Mouse (Mus musculus) midbrain, embryonic 13.5 days (tissue): ENCODE data around the gene Apoe. TPM values are rescaled to one million over a fixed set of nuclear protein-coding genes. Genes with fewer than 3 reads are reported as not detected.

ENCODE experiments used
- ATAC-seq: fragments of 200-750 bp; cut with Nextera tagmentation; 2 replicates; pipeline ENCODE4 v1.8.0; 2017; ENCODE audit warnings: mild to moderate bottlenecking, moderate TSS enrichment, moderate library complexity
- H3K27ac ChIP-seq: fragments of 300-500 bp; sonication (generic); 2 replicates; pipeline ENCODE4 v1.5.1; 2015; ENCODE audit warnings: inconsistent platforms, mild to moderate bottlenecking, moderate library complexity
- H3K27me3 ChIP-seq: fragments of 300-500 bp; sonication (generic); 2 replicates; pipeline ENCODE4 v1.6.1; 2015; ENCODE audit warnings: mild to moderate bottlenecking, inconsistent platforms
- H3K36me3 ChIP-seq: fragments of 300-500 bp; sonication (generic); 2 replicates; pipeline ENCODE4 v1.6.1; 2015; ENCODE audit warnings: mild to moderate bottlenecking, inconsistent platforms
- H3K4me1 ChIP-seq: fragments of 300-500 bp; sonication (generic); replicated peaks from 2 replicates; pipeline ENCODE4 v1.6.1; 2015; ENCODE audit warnings: inconsistent platforms
- H3K4me2 ChIP-seq: fragments of 300-500 bp; sonication (generic); replicated peaks from 2 replicates; pipeline ENCODE4 v1.6.1; 2015; ENCODE audit warnings: moderate library complexity, mild to moderate bottlenecking, inconsistent platforms
- H3K4me3 ChIP-seq: fragments of 300-500 bp; sonication (generic); replicated peaks from 2 replicates; pipeline ENCODE4 v1.5.1; 2015; ENCODE audit warnings: mild to moderate bottlenecking, inconsistent platforms
- H3K9ac ChIP-seq: fragments of 300-500 bp; sonication (generic); replicated peaks from 2 replicates; pipeline ENCODE4 v1.6.1; 2015; ENCODE audit warnings: mild to moderate bottlenecking, inconsistent platforms
- H3K9me3 ChIP-seq: fragments of 300-500 bp; sonication (generic); 2 replicates; pipeline ENCODE4 v1.6.1; 2016; ENCODE audit warnings: mild to moderate bottlenecking, inconsistent platforms
- WGBS: fragments of 180-500 bp; shearing (Covaris S2); methylation state at CpG from one replicate; pipeline ENCODE4 v1.1.7; 2015; 5-methylcytosine and 5-hydroxymethylcytosine counted together
- polyA plus RNA-seq: library from polyadenylated mRNA; unstranded; fragments of >200 nt; fragmentation: Nextera tagmentation; extraction: Ambion mirVana; gene quantifications from 2 replicates; pipeline ENCODE4 v1.2.1, GENCODE M21; 2015

The Apoe gene
- polyA plus RNA-seq, 1 experiment from 2014 or later, result 194 TPM

DNA sequence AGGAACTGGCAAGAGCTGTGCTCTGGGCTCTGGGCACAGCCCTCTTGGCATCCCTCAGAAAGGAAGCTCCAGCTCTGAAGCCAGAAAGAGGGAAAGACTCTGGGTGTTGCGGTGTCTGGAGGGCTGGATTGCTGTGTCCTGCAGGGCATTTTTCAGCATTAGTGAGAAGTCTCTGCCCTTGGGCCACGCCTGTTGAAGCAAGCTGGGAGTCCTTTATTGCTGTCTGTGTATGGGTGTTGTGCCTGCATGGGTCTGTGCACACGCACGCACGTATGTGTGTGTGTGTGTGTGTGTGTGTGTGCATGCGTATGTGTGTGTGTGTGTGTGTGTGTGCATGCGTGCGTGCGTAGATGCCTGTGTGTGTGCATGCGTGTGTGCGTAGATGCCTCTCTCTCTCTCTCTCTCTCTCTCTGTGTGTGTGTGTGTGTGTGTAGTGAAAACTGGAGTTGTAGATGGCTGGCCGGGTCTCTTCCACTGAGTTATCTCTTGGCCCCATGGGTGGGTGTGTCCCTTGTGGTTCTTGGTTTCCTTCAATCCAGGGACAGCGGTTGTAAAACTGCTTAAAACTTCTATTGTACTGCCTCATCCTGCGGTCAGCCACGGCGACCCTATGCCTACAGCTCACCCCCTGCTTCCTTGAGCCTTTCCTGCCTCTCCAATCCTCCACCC lies 37.5 kb upstream of the Apoe start:
- H3K36me3 ChIP-seq, result peaks cover 65% of the 10 kb centered on the region
- 95% methylated on average over 16 of the region's 16 CpGs for WGBS
- no peak for ATAC-seq

DNA sequence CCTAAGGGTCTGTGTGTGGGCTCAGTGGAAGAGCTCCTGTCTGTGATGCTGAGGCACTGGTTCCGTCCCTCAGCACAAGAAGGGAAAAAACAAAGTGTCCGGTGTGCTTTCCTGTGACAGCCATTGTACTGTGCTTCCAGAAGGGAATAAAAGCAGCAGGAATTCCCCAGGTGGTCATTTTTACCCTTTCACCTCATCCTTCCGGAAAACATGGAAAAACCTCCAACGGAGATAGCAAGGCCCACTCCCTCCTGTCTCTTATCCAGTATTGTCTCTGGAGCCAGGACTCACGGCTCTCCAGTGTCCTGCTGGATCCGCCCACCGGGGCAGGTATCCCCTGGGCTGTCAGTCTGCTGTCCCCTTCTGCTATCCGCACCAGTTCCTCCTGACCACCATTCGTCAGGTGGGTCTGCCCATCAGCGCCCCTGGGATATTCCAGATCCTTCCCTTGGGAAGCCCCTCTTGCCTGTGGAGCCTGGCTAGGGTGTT lies 35.2 kb upstream of the Apoe start:
- Histone ChIP-seq H3K9me3 (no peaks in the 10 kb centered on the region), H3K27me3 (no peaks in the 10 kb centered on the region), H3K4me3 (no peak overlapping the region), H3K4me1 (no peaks in the 10 kb centered on the region), H3K36me3 (peaks cover 81% of the 10 kb centered on the region), H3K9ac (no peak overlapping the region), H3K4me2 (no peak overlapping the region), H3K27ac (no peak overlapping the region)
- WGBS, result 94% methylated on average over 10 of the region's 10 CpGs
- ATAC-seq, result no peak

More for the DNA sequence above, 37.5 kb upstream of the Apoe start:
- Histone ChIP-seq H3K27ac (no peak overlapping the region), H3K9me3 (no peaks in the 10 kb centered on the region), H3K4me1 (peaks cover 2% of the 10 kb centered on the region; the same call in 1 of the 2 replicates), H3K27me3 (no peaks in the 10 kb centered on the region), H3K4me3 (no peak overlapping the region), H3K9ac (no peak overlapping the region), H3K4me2 (no peak overlapping the region)

DNA sequence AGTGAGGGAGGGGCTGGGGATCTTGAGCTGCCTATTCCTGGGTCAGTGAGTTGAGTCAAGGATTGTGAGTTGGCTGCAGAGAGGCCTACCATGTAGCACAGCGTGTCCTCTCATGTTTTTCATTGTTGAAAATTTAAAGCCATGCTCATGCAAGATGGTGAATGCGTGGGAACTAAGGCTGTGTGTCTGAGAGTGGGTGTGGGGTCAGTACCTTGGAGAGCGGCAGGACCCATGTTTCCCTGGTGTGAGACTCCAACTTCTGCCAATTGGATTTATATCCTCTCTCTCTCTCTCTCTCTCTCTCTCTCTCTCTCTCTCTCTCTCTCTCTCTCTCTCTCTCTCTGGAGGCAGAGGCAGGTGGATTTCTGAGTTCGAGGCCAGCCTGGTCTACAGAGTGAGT lies 27.6 kb upstream of the Apoe start:
- Histone ChIP-seq H3K27me3 (no peaks in the 10 kb centered on the region), H3K4me3 (no peak overlapping the region), H3K4me2 (no peak overlapping the region), H3K9ac (no peak overlapping the region), H3K4me1 (no peaks in the 10 kb centered on the region), H3K27ac (no peak overlapping the region), H3K9me3 (no peaks in the 10 kb centered on the region), H3K36me3 (peaks cover 96% of the 10 kb centered on the region)
- ATAC-seq, result no peak
- 89% methylated on average over 4 of the region's 4 CpGs for WGBS

DNA sequence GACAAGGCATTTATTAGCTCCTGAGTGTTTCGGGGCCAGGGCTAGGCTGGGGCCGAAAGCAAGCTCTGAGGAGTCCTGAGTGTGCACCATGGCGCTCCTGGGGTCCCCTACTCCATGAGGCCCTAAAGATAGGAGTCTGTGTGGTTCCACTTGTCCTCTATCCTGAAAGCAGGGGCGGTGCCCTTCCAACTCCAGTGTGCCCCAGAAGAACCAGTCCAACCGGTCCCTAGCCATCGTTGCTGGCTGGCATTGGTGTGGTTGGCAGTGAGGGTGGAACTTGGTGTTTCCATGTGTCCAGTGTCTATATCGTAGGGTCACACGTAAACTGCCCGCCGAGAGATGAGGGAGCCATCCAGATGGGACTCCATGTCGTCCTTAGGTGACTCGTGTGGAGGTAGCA lies 25.2 kb upstream of the Apoe start:
- Histone ChIP-seq H3K27ac (no peak overlapping the region), H3K27me3 (no peaks in the 10 kb centered on the region), H3K4me2 (no peak overlapping the region), H3K9me3 (no peaks in the 10 kb centered on the region; the same call in 1 of the 2 replicates), H3K4me3 (no peak overlapping the region), H3K9ac (no peak overlapping the region), H3K4me1 (no peaks in the 10 kb centered on the region), H3K36me3 (peaks cover 94% of the 10 kb centered on the region)
- 93% methylated on average over 12 of the region's 12 CpGs for WGBS
- no peak for ATAC-seq

DNA sequence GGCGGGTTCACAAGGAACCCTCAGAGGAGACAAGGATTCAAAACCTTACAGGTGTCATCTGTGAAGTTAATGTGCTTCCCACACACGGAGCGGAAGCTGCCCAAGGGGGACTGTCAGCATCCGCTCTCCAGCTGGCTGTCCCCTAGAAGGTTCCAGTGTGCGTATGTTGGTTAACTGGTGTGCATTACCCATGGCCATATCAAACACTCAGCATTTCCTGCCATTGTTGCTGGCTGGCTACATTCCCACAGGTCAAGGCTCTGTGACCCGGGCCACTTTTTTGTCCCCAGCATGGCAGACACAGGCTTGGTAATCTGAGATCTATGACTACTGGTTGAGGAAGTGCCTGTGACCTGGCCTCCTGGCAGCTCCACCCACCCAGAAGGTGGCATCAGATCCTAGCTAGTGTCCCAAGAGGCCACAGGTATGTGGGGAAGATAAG lies 23.8 kb upstream of the Apoe start:
- Histone ChIP-seq H3K27me3 (no peaks in the 10 kb centered on the region), H3K4me3 (no peak overlapping the region), H3K4me1 (no peaks in the 10 kb centered on the region), H3K9ac (no peak overlapping the region), H3K27ac (no peak overlapping the region), H3K9me3 (no peaks in the 10 kb centered on the region; the same call in 1 of the 2 replicates), H3K36me3 (peaks cover 88% of the 10 kb centered on the region), H3K4me2 (no peak overlapping the region)
- no peak for ATAC-seq
- WGBS, result 92% methylated on average over 6 of the region's 6 CpGs

DNA sequence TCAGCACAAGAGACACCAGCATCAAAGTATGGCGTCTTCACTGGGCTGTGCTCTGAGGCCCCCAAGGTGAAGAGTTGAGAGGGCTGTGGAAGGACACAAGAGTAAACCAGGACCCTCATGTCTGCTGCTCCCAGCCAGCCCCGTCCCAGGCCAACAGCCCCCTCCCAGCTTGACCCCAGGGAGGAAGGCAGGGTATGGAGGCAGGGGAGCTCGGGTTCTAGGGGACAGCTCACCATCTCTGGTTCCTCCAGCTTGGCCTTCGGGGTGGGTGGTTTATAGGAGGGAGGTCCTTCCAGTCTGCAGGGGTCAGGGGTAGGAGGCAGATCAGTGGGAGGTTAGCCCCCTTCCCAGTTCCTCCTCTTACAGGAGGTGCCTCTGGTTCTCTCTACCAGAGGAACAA lies 20.2 kb upstream of the Apoe start:
- WGBS, result 94% methylated on average over 4 of the region's 4 CpGs
- Histone ChIP-seq H3K9ac (no peak overlapping the region), H3K36me3 (peaks cover 55% of the 10 kb centered on the region), H3K4me1 (peaks cover 14% of the 10 kb centered on the region), H3K4me2 (no peak overlapping the region), H3K27me3 (no peaks in the 10 kb centered on the region), H3K27ac (no peak overlapping the region), H3K4me3 (no peak overlapping the region), H3K9me3 (no peaks in the 10 kb centered on the region; the same call in 1 of the 2 replicates)
- no peak for ATAC-seq

DNA sequence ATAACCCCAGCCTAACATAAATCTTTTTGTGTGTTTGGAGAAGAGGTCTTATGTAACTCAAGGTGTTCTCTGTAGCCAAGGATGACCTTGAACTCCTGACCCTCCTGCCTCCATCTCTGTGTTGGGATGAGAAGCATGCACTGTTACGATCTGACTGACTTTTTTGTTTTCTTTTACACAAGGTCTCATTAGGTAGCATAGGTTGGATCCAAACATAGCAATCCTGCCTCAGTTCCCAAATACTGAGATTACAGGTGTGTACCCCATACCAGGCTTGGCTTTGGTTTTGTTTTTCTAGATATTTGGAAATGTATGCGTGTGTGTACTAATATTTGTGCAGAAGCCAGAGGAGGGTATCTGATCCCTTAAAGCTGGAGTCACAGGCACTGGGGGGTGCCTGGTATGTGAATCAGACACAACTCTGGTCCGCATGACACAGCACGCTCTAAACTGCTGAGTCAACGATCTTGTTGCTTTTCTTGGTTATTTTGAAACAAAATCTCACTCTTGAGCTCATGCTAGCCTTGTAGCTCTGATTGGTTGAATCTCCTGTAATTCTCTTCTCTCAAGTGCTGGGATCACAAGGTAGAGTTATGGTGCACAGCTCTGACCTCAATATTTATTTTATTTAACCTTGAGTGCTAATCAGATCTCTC lies 19.4 kb upstream of the Apoe start:
- Histone ChIP-seq H3K4me3 (no peak overlapping the region), H3K27ac (no peak overlapping the region), H3K4me2 (no peak overlapping the region), H3K27me3 (no peaks in the 10 kb centered on the region), H3K4me1 (peaks cover 18% of the 10 kb centered on the region), H3K9ac (no peak overlapping the region), H3K9me3 (no peaks in the 10 kb centered on the region; the same call in 1 of the 2 replicates), H3K36me3 (peaks cover 50% of the 10 kb centered on the region)
- no peak for ATAC-seq
- WGBS, result 93% methylated on average over 5 of the region's 5 CpGs

DNA sequence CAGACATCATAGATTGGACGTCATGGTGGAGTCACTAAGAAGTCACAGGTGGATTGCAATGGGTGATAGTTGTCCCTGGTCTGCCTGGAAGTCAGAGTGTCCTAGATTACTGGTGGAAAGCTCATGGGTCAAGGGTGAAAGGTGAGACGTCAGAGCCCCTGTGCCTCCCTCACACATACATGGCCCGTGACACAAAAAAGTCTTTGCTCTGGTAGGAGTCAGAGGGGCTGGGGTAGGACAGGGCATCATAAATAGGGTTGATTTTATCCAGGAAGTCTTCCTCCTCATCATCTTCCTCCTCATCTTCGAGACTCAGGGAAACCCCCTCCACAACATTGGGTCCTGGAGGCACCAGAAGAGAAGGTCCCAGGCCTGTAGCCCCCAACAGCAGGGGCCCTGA lies 18.4 kb upstream of the Apoe start:
- H3K4me2 ChIP-seq, result no peak overlapping the region
- 94% methylated on average over 4 of the region's 4 CpGs for WGBS
- no peak overlapping the region for H3K4me3 ChIP-seq
- peaks cover 50% of the 10 kb centered on the region for H3K36me3 ChIP-seq
- no peak overlapping the region for H3K9ac ChIP-seq
- no peak for ATAC-seq
- H3K4me1 ChIP-seq, result peaks cover 18% of the 10 kb centered on the region
- H3K27ac ChIP-seq, result no peak overlapping the region
- no peaks in the 10 kb centered on the region; the same call in 1 of the 2 replicates for H3K9me3 ChIP-seq
- no peaks in the 10 kb centered on the region for H3K27me3 ChIP-seq

DNA sequence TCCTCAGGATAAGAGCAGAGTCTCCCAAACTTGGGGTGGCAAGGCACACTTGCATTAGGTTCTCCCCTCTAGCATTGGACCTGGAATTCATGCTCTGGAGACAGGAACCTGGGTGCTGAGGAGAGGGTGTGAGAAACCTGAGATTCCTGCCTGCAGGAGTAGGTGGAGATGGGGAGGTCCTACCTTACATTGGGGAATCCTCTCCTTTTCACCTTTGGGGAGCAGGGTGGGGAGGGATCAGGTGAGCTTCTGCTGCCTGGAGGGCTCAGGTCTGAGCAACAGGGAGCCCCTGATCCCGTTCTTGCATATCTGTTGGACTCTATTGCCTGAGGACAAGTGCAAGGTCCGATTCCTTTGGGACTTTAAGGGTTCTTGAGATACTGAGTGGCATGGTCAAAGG lies 17.8 kb upstream of the Apoe start:
- 97% methylated on average over 2 of the region's 2 CpGs for WGBS

DNA sequence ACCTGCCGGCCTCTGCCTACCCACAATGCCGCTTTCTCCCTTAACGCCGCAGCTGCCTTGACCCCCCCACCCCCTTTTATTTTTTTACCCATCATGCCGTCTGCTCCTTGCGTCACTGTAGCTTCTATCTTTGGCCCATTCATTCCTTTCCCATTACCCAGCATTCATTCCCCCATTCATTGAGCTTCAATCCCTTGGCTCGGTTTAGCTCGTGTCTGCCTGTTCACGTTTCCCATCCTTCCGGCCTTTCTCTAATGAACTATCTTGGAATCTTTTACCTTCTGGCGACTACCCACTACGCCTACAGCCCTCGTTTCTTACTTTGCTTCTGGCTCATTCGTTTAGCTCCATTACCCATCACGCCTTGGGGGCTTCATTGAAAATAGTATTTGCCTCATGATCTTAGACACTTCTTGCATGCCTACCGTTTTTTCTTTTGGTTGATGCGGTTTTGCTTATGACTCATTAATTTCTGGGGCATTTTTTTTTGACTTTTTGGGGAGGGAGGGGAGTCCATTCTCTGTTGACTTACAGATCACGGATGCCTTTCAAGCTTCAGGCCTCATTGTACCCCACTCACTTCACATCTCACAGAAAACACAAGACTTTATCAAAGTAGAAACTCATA lies 17.2 kb upstream of the Apoe start:
- Histone ChIP-seq H3K27ac (peak overlapping the region; percentile 92), H3K9ac (peak overlapping the region; percentile 63), H3K36me3 (peaks cover 51% of the 10 kb centered on the region), H3K4me1 (peaks cover 18% of the 10 kb centered on the region), H3K4me3 (peak overlapping the region; percentile 39), H3K9me3 (no peaks in the 10 kb centered on the region; the same call in 1 of the 2 replicates), H3K4me2 (peak overlapping the region; percentile 60), H3K27me3 (no peaks in the 10 kb centered on the region)
- ATAC-seq, result no peak
- WGBS, result 6% methylated on average over 18 of the region's 18 CpGs

More for the DNA sequence above, 17.8 kb upstream of the Apoe start:
- H3K4me2 ChIP-seq, result peak overlapping the region; percentile 60
- H3K27ac ChIP-seq, result peak overlapping the region; percentile 92
- peak overlapping the region; percentile 39 for H3K4me3 ChIP-seq
- H3K36me3 ChIP-seq, result peaks cover 50% of the 10 kb centered on the region
- no peak for ATAC-seq
- no peaks in the 10 kb centered on the region for H3K27me3 ChIP-seq
- peaks cover 18% of the 10 kb centered on the region for H3K4me1 ChIP-seq
- peak overlapping the region; percentile 63 for H3K9ac ChIP-seq
- H3K9me3 ChIP-seq, result no peaks in the 10 kb centered on the region; the same call in 1 of the 2 replicates

DNA sequence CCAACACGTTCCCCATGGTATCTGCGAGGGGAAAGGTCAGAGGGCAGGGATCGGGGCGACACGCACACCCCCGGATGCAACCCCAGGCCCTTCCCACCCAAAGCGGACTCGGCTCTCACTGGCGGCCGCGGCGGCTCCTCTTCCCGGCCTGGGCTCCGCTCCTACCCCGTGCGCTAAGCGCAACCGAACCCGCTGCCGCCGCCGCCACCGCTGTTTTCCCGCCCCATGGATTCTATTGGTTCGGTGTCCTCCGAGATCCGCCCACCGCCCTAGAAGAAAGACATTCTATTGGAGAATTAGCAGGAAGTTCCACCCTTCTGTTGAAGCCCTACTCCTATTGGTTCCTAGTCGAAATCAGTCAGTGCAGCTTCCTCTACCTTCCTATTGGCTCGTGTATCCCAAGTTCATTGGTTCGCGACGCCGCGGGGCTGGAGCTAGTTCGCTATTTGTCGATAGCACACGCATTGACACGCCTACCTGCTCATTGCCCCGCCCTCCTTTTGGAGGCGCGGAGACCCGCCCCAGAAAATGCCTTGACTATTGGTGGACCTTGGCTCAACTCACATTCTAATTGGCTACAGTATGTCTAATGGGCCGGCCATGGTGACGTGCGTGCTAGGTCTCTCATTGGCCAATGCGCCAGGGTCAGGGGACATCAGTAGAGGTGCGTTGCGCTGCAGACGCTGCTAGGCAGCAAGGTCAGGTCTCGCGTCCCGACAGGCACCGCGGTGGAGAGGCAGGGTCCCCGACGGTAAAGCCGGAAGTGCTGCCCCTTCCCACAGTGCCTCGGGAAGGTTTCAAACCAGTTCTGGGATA lies 16.5 kb upstream of the Apoe start, which contains the start of gene Tomm40:
Gene Tomm40 (minus strand): TSS at position 200 of the 816 bp plus-strand sequence.
- H3K27me3 ChIP-seq, result no peaks in the 10 kb centered on the region
- WGBS, result under 1% methylated on average over 56 of the region's 59 CpGs
- peaks cover 50% of the 10 kb centered on the region for H3K36me3 ChIP-seq
- peaks cover 18% of the 10 kb centered on the region for H3K4me1 ChIP-seq
- peak; percentile 99 for ATAC-seq
- peak within 1 kb of the TSS; percentile 96 for H3K9ac ChIP-seq
- peak within 1 kb of the TSS; percentile 92 for H3K27ac ChIP-seq
- peak within 1 kb of the TSS; percentile 99 for H3K4me2 ChIP-seq
- no peaks in the 10 kb centered on the region for H3K9me3 ChIP-seq
- peak within 1 kb of the TSS; percentile 100 for H3K4me3 ChIP-seq
